Mouse (Mus musculus): ENCODE data around the gene Gnas. TPM values are rescaled to one million over a fixed set of nuclear protein-coding genes. Genes with fewer than 3 reads are reported as not detected.

Gene Gnas
- polyA plus RNA-seq, 1 experiment from 2014 or later: 1,252 TPM

- TF ChIP-seq CTCF (IDR thresholded peaks at IDR 0.05) (no peak), EP300 (IDR thresholded peaks at IDR 0.05) (no peak)
- Histone ChIP-seq H3K4me2 (replicated peaks; ENCODE audit: low read depth, low read length) (no peak overlapping the region), H3K9ac (replicated peaks; ENCODE audit: low read depth) (no peak overlapping the region), H3K27me3 (replicated peaks; ENCODE audit: insufficient read depth, low read length) (peaks cover 23% of the 10 kb centered on the region), H3K9me3 (ENCODE audit: low read length) (no peaks in the 10 kb centered on the region), H3K4me3 (ENCODE audit: low read depth, low read length) (no peak overlapping the region), H3K27ac (ENCODE audit: low read length) (no peak overlapping the region), H3K4me1 (ENCODE audit: insufficient read depth, low read depth, low read length) (no peaks in the 10 kb centered on the region; the same call in 1 of the 2 replicates), H3K36me3 (ENCODE audit: insufficient read depth, low read length) (no peaks in the 10 kb centered on the region)
- DNase-seq (ENCODE audit: low spot score) (no peak), ATAC-seq (no peak)
- 45% methylated on average over 12 of the region's 12 CpGs for WGBS
Measured at GRCm38 (mm10) chr2:174288673-174289430, 4.7 kb downstream of the Gnas start.

DNA sequence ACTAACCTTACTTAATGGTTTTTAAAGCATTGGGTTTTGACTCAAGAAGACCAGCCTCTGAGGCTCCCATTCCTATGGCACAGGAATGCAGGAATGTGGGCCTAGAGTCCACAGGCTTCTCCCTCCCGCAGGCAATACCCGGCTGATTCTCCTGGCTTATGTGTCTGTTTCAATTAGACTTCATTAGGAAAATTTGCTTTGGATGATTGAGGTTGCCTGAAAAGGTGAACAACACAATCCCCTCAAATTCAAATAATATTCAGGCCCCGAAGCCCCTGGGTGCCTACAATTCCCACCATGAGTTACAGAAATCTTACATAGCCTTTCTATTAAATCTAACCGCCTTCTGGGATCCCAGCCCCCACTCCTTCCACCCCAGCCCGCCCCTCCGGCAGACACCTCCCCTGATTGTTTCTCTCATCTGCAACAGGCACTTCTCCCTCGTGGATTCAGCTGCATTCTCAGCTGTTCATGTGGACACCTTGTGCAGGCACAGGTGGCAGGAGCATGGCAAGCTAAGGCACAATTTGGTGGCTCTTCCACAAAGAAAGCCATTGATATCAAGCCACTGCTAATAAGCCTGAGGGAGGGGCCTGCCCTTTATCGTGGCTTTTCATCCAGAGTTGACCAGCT lies 7.0 kb downstream of the Gnas start:
- ATAC-seq (no peak), DNase-seq (ENCODE audit: low spot score) (no peak)
- H3K27me3 ChIP-seq (replicated peaks; ENCODE audit: insufficient read depth, low read length): peaks cover 12% of the 10 kb centered on the region; the same call in 1 of the 2 replicates
- H3K9ac ChIP-seq (replicated peaks; ENCODE audit: low read depth): no peak overlapping the region
- no peak overlapping the region for H3K27ac ChIP-seq (ENCODE audit: low read length)
- no peaks in the 10 kb centered on the region for H3K36me3 ChIP-seq (ENCODE audit: insufficient read depth, low read length)
- H3K4me1 ChIP-seq (ENCODE audit: insufficient read depth, low read depth, low read length): no peaks in the 10 kb centered on the region; the same call in 1 of the 2 replicates
- no peak for TF ChIP-seq EP300 (IDR thresholded peaks at IDR 0.05)
- H3K4me2 ChIP-seq (replicated peaks; ENCODE audit: low read depth, low read length): no peak overlapping the region
- no peak overlapping the region for H3K4me3 ChIP-seq (ENCODE audit: low read depth, low read length)
- no peaks in the 10 kb centered on the region; the same call in 1 of the 2 replicates for H3K9me3 ChIP-seq (ENCODE audit: low read length)
- WGBS: 64% methylated on average over 8 of the region's 8 CpGs

DNA sequence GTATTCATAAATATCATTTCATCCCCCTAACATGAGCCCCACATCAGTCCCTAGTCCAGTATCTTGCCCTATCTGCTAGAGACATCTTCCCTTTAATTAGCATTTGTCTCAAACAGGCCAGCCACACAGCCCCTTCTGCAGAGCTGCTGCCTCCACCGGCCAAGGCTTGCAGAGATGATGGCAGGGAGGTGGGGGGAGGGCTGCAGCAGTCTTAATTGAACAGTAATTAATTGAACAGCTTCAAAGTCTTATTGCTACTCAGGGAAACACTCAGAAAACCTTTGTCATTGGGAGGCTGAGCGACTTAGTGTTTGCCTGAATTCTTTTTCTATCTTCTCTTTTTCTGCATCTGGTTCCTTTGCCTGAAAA lies 7.5 kb downstream of the Gnas start:
- Histone ChIP-seq H3K4me3 (ENCODE audit: low read depth, low read length) (no peak overlapping the region), H3K36me3 (ENCODE audit: insufficient read depth, low read length) (no peaks in the 10 kb centered on the region), H3K9me3 (ENCODE audit: low read length) (no peaks in the 10 kb centered on the region; the same call in 1 of the 2 replicates), H3K9ac (replicated peaks; ENCODE audit: low read depth) (no peak overlapping the region), H3K27me3 (replicated peaks; ENCODE audit: insufficient read depth, low read length) (peaks cover 7% of the 10 kb centered on the region; the same call in 1 of the 2 replicates), H3K27ac (ENCODE audit: low read length) (no peak overlapping the region), H3K4me2 (replicated peaks; ENCODE audit: low read depth, low read length) (no peak overlapping the region), H3K4me1 (ENCODE audit: insufficient read depth, low read depth, low read length) (no peaks in the 10 kb centered on the region; the same call in 1 of the 2 replicates)
- no peak for DNase-seq (ENCODE audit: low spot score)
- TF ChIP-seq CTCF (IDR thresholded peaks at IDR 0.05): no peak
- TF ChIP-seq EP300 (IDR thresholded peaks at IDR 0.05): no peak
- WGBS: 54% methylated on average over 2 of the region's 2 CpGs
- ATAC-seq: no peak

DNA sequence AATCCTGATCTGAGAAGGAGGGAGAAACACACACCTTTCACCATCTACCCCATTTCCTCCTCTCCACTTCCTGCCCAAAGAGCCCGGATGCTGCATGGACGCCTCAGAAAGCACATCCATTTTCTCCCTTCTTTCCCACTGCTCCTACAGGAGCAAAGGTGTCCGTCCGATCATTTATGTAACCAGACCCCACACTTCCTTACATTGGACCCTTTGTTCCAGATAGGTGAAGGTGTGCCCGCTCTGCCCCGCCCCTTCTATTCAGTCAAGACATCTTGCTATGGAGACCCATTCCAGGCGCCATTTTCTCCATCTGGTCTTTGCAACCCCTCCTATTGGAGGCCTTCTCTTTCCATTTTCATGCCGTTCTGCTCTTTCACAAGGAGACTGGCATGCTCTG lies 10.3 kb downstream of the Gnas start:
- Histone ChIP-seq H3K4me3 (ENCODE audit: low read depth, low read length) (peak overlapping the region; percentile 40; the same call in 1 of the 2 replicates), H3K9ac (replicated peaks; ENCODE audit: low read depth) (no peak overlapping the region), H3K27ac (ENCODE audit: low read length) (no peak overlapping the region), H3K4me2 (replicated peaks; ENCODE audit: low read depth, low read length) (peak overlapping the region; percentile 60), H3K36me3 (ENCODE audit: insufficient read depth, low read length) (no peaks in the 10 kb centered on the region), H3K27me3 (replicated peaks; ENCODE audit: insufficient read depth, low read length) (peaks cover 13% of the 10 kb centered on the region), H3K9me3 (ENCODE audit: low read length) (no peaks in the 10 kb centered on the region; the same call in 1 of the 2 replicates), H3K4me1 (ENCODE audit: insufficient read depth, low read depth, low read length) (no peaks in the 10 kb centered on the region; the same call in 1 of the 2 replicates)
- ATAC-seq (no peak), DNase-seq (ENCODE audit: low spot score) (no peak)
- no peak for TF ChIP-seq EP300 (IDR thresholded peaks at IDR 0.05)
- no peak for TF ChIP-seq CTCF (IDR thresholded peaks at IDR 0.05)
- 44% methylated on average over 8 of the region's 8 CpGs for WGBS

DNA sequence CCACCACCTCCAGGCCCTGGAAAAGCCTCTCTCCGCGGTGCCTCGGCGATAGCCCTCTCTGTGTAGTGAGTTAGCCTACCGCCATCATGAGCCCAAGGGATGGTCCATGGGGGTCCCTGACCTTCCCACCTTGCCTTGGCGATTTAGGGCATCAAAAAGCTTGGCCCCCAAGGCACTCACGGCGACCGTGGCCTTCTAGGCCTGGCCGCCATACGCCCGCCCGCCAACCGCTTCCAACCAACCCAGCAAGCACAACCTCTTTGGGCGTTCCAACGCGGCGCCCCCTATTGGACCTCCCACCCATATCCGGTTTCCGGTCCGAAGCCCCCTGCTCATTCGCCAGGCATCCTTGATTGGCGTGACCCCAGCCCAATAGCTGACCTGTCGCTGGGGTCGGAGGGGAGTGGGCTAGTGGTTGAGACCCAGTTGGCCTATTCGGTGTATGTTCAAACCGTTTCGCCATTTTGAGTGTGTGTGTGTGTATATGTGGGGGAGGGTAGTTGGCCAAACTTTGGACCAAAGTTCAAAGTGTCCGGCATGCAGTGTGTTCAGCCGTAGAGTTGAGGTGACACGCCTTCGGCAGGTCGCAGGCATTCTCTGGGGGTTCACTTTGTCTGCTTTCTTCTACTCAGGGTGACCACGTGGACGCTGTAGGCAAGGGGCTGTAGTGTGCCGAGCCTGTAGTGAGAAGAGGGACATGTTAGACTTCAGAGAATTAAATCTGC lies 11.2 kb downstream of the Gnas start:
- Histone ChIP-seq H3K4me1 (ENCODE audit: insufficient read depth, low read depth, low read length) (no peaks in the 10 kb centered on the region; the same call in 1 of the 2 replicates), H3K4me2 (replicated peaks; ENCODE audit: low read depth, low read length) (peak overlapping the region; percentile 60), H3K27me3 (replicated peaks; ENCODE audit: insufficient read depth, low read length) (peaks cover 17% of the 10 kb centered on the region), H3K9ac (replicated peaks; ENCODE audit: low read depth) (0 out of 2 replicates have a peak overlapping the region, but pooled peaks have one; percentile 32), H3K9me3 (ENCODE audit: low read length) (no peaks in the 10 kb centered on the region; the same call in 1 of the 2 replicates), H3K27ac (ENCODE audit: low read length) (no peak overlapping the region), H3K36me3 (ENCODE audit: insufficient read depth, low read length) (no peaks in the 10 kb centered on the region), H3K4me3 (ENCODE audit: low read depth, low read length) (peak overlapping the region; percentile 40)
- DNase-seq (ENCODE audit: low spot score) (peak; percentile 73), ATAC-seq (peak; percentile 83)
- TF ChIP-seq EP300 (IDR thresholded peaks at IDR 0.05): no peak
- no peak for TF ChIP-seq CTCF (IDR thresholded peaks at IDR 0.05)
- 57% methylated on average over 36 of the region's 36 CpGs for WGBS
